Mouse (Mus musculus) heart, adult 11 months (tissue): Measurements from ENCODE around the gene Sgpl1.

ENCODE experiments used
- DNase-seq: peaks from one replicate; pipeline ENCODE4 v3.0.0; 2022

Gene Sgpl1

GRCm38 (mm10) chr10:61147157-61148040, at the start of gene Sgpl1:
Gene Sgpl1, minus strand, starts transcription at chr10:61147703.
- DNase-seq = peak; percentile 100

GRCm38 (mm10) chr10:61195718-61196291, 48.3 kb upstream of the Sgpl1 start:
- peak; percentile 91 for DNase-seq

- peak; percentile 95 for DNase-seq
Measured at GRCm38 (mm10) chr10:61195216-61195615, 47.7 kb upstream of the Sgpl1 start.

GRCm38 (mm10) chr10:61194611-61195010, 47.1 kb upstream of the Sgpl1 start:
- peak; percentile 96 for DNase-seq

DNA sequence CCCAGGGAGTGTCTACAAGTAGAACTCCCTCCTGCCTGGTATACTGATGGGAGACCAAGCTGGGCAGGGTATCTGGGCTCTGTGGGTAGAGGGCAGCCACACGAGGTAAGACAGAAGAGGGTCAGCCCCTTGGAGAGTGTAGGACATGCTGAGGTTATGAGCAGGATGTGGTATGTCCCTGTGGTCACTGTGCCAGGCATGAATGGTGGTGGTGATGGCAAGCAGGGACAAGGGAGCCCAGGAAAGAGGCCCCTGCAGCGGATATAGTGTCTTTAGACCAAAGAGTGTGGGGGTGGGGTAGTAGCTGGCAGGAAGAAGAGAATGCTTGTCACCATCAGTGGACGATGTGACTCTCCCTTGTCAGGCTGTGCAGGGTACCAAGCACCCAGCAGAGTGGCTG, 40.5 kb upstream of the Sgpl1 start:
- no peak for DNase-seq

GRCm38 (mm10) chr10:61187001-61187400, 39.5 kb upstream of the Sgpl1 start:
- no peak for DNase-seq

DNA sequence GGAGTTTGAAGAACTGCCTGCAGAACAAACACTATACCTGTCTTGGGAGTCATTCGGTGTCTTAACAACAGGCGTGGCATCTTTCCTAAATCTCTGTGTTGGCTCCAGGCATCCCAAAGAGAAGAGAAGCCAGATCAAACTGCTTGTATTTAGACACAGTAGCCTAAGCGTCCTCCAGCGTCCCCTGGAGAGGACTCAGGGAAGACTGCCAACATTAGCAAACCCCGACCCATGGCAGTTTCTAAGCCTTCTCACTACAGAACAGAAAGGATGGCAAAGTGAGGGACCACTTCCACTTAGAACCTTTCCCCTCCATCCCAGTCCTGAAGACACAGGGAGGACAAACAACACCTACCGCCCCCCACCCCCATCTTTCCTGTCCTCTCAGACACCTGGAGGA, 32.4 kb upstream of the Sgpl1 start:
- no peak for DNase-seq

DNA sequence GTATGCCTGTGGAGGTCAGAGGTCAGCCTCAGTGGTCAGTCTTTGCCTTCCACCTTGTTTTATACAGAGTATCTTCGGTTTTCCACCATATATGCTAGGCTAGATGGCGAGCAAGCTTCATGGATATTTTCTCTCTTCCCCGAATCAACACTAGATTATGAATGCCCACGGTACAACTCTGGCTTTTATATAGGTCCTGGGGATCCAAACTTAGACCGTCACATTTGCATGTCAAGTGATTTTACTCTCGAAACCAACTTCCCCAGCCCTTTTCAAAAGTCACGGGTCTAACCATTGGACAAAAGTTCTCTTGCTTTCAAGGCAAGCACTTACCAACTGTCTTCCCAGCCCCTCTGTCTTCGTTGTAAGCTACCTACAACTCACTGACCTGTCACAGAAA, 31.2 kb upstream of the Sgpl1 start:
- no peak for DNase-seq

DNA sequence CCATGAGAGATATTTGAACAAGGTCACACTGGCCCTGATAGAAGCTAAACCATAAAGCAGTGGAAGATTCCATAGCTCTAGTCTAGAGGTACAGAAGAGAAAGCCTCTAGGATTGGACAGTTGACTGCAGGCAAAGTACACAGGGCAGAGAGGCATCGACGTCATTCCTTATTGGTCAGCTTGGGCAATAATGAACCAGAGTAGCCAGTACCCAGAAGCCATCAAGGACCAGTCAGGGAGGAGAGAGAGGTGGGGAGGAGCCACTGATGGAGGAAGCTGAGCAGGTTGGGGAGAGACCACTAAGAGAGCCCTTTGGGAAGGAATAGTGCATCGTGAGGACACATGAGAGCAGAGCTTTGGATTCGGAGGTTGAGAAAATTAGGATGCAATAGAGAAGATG, 30.2 kb upstream of the Sgpl1 start:
- no peak for DNase-seq

- DNase-seq = no peak
Measured at GRCm38 (mm10) chr10:61176221-61176790, 28.8 kb upstream of the Sgpl1 start.

DNA sequence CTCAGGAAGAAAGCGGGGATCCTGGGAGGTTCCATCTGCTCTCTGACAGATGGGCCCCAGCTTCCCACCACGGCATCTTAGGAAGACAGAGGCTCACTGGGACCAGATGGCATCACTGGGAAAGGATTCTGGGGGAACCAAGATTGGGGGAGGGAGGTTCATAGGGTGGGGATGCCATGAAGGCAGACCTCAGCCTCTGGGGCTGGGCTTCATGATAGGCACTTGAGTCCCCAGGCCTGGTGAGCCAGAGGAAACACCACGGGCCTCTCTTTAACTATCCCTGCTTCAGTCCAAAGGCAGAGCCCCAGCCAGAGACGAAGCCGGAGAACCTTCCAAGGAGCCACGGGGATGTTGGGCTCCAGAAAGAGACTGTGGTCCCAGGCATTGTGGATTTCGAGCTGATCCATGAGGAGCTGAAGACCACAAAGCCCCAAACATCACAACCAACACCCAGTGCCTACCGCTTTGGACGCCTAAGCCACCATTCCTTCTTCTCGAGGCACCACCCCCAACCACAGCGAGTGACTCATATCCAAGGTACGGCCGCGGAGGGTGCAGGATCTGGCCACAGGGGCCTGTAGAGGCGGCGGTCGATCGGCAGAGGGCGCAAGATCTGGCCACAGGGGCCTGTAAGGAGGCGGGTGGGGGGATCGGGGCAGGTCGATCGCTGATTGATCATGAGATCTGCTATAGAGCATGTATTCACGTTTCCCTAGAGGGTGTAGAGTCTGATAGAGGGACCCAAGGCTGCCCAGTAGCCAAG, 28.1 kb upstream of the Sgpl1 start:
- DNase-seq = peak; percentile 93

- peak; percentile 95 for DNase-seq
Measured at GRCm38 (mm10) chr10:61174711-61175441, 27.4 kb upstream of the Sgpl1 start.

GRCm38 (mm10) chr10:61172496-61172895, 25.0 kb upstream of the Sgpl1 start:
- no peak for DNase-seq

DNA sequence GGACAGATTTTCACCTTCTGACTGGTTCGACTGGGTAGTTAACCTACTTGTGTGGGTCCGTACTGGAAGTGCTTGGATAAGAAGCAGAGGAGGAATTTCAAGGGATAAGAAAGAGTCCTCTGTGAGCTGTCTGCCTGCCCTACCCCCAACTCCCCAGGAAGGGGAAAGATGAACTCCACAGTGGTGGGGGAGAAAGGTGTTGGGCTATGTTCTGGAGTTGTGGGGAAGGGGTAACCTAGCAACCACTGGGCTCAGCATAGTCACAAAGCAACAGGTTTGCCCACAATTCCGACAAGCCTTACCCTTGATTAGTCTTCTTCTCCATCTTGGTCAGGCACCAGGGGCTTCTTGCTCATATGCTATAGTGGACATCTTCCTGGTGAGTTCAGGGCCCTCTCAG, 24.2 kb upstream of the Sgpl1 start, which contains the start of gene Tbata:
Gene Tbata, plus strand, starts transcription at position 301 of the 400 bp plus-strand sequence.
- DNase-seq = no peak

DNA sequence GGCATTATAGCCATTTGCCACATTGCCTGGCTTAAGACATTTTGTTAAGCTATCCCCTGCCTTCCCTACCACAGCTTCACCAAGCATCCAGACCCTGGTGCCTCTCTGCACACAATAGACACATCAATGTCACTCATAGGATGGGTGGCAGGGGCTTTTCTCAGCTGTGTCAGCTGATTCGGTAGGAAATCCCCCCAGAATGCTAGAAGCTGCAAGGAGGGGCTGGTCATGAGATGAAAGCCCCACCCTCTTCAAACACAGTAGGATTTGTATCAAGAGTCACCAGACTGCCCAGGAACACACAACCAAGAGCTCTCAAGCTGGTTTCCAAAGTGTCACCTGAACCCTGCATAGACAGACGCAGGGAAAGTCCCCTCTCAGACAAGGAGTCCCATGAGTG, 20.9 kb upstream of the Sgpl1 start:
- no peak for DNase-seq

- peak; percentile 95 for DNase-seq
Measured at GRCm38 (mm10) chr10:61167333-61168096, 20.0 kb upstream of the Sgpl1 start.

GRCm38 (mm10) chr10:61162366-61162765, 14.9 kb upstream of the Sgpl1 start:
- DNase-seq = peak; percentile 90

GRCm38 (mm10) chr10:61160671-61161070, 13.2 kb upstream of the Sgpl1 start:
- peak; percentile 98 for DNase-seq

GRCm38 (mm10) chr10:61160089-61160488, 12.6 kb upstream of the Sgpl1 start:
- peak; percentile 87 for DNase-seq

DNA sequence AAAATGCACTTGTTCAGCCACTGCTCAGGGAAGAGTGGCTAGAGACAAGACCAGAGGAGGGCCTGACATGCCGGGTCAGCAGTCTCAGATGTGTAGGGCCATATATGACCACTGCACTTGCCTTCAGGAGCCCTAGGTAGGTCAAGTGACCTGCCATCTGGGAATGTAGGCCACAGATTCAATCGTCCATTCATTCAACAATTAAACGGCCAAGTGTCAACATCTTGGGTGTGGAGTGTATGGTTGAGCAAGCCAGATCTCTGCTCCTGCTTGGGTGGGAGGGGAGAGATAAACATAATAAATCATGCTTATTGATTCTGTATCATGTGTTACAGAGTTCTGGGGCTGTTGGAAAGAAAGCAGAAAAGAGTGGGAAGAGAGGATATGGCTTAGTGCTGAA, 11.1 kb upstream of the Sgpl1 start:
- DNase-seq = peak; percentile 36

- DNase-seq = no peak
Measured at GRCm38 (mm10) chr10:61156453-61156852, 8.9 kb upstream of the Sgpl1 start.

DNA sequence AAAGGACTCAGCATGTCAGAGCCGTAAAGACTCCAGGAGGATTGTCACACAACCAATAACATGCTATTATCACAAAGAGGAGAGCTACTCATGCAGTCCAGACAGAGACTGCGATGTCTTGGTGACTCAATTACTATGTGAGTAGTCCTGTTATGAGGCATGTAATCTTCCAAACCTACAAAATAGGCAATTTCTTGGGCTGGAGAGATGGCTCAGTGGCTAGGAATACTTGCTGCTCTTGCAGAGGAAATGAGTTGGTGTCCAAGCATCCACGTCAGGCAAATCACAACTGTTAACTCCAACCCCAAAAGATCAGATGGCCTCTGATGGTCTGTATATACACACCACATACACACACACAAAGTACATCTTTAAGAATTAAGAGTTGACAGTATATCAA, 8.1 kb upstream of the Sgpl1 start:
- DNase-seq = no peak
